Mouse (Mus musculus) 3T3-L1 (cell line): ENCODE measurements at regions not wholly inside any gene's neighbourhood (a gene's known extent, or its start where the extent isn't known, plus 50 kb on each side); places are given as distances from the start of the nearest gene placed in this dataset.

Experiments
- DNase-seq: peaks from one replicate; pipeline ENCODE4 v3.0.0-alpha.2; 2015; ENCODE audit warnings: low read depth, low spot score

DNA sequence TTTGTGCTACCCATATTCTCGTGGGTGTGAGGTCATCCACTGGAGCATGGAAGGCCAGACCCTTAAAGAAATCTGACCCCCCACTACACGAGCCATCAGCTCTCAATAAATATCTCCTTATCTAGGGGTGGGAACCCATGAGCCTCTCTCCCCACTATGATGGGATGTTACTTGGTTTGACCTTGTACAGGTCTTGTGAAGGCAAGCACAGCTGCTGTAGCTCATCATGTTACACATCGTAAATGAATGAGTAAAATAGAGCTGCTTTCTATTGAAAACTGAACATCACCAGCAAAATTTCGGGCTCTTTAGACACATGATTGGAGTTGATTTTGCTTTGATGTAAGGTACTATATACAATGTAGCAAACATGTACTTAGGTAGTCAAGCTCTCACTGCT is 414.8 kb upstream of the Frg1 start:
- no peak for DNase-seq

DNA sequence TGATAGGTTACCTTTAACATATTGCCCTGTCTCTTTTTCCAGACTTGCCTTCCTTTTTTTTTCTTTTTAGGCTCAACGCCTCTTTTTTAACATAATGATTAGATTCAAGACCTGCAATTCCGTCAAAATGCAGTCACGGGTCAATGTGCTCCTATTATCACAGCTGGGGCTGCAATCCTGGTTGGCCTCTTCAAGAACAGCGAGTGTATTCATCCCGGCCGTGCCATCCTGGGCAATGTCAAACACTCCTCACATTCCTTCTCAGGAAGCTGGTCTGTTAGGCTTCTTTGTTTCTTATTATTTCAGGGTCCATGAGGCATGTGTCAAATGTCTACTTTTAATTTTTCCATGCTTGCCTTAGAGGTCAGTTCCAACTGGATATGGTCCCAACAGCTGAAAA is 413.5 kb upstream of the Frg1 start:
- no peak for DNase-seq

DNA sequence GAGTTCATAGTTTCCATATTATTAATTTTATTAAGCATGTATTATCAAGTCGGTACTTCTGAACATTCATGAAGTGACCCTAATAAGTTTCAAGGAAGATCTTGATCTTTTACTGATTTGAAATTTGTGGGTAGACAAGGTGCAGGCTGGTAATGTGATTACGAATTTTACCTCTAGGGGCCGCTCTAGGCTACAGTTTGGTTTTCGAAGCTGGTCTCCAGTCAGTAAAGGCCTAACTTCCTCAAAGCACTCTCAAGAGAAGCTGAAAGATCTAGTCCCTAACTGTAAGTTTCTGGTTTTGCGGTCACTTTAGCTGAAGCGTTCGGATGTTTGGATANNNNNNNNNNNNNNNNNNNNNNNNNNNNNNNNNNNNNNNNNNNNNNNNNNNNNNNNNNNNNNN is 408.1 kb upstream of the Frg1 start:
- DNase-seq, result peak; percentile 57

DNA sequence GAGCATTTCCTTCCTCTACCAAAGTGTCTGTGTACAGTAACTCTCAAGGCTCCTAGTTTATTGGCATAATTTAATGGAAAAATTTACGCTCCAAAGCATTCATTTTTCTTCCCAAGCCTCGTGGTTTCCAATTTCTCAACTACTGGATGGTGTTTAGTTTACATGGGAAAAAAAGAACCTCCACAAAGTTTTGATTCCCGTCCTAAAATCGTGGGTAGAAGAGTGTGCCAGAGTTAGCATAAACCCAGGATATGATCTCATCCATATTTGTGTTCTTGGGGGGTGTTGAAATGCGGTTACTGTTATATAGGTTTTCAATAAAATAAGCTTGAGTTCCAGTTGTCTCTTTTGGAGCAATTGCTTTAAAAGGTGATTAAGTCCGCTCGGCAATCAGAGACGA is 406.2 kb upstream of the Frg1 start:
- no peak for DNase-seq

DNA sequence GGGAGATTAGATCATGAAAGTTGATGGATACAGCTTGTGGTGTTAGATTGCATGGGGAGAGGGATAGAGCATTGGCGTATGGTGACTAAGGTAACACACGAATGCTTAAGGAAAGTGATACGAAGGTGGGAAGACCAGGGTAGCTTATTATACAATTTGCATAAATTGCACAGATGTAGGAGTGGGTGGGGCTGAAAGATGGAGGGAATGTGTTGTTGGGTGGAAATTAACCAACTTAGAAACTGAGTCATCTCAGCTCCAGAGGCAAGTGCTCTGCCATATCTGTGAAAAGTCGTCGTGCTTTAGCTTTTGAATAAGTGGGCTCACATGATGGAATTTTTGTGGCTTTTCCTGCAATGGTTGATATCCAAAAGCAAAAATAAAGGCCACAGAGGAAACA is 404.8 kb upstream of the Frg1 start:
- DNase-seq, result no peak

DNA sequence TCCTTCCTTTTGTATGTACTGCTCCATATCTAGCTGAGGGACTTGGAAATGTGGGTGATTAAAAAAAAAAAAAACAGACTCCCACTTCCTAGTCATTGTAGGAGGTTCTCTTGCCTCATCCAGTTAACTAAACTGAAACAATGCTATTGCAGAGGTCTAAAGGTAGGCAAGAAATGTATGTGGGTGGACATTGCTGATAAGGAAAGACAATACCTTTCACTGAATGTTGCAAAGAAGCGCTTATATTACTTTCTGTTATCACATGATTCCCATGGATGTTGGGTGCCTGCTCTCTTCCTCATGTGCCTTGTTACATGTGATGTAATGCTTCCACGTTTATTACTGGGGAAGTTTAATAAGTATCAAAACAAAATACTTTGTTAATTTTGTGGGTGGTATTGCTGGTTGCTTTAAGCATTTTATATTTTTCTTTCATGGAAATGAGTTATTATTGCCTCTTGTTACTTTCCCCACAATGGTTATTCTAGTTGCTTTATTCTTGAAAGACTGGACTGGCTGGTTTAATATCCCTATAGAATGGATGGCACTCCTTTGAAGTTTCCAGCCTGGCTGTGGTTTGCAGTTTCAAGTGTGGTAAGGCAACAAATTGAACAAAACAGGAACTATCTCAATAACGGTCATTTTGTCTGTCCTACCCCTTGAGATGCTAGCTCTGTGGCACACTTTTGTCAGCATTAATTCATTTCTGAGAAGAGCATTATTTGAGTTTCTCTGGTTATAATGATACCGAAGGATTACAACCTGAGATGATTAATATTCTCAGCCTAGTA is 403.9 kb upstream of the Frg1 start:
- DNase-seq, result no peak

DNA sequence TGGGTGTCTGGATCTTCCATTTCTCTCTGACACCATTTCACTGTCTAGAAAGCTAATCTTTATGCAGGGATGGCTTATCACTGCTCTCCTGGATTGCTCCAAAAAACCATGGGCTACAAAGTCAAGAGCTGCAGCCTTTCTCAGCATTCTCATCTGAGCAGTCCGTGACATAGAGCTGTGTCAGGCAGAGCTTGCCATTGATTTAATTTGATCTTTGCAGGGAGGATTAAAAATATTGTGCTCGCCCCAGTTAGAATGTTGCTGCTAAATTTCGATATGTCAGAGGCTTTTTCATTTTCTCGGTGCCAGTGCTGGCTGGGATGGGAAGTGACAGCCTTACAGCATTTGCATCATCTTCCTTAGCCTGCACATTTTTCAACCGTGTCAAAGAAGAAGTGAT is 401.7 kb upstream of the Frg1 start:
- no peak for DNase-seq

DNA sequence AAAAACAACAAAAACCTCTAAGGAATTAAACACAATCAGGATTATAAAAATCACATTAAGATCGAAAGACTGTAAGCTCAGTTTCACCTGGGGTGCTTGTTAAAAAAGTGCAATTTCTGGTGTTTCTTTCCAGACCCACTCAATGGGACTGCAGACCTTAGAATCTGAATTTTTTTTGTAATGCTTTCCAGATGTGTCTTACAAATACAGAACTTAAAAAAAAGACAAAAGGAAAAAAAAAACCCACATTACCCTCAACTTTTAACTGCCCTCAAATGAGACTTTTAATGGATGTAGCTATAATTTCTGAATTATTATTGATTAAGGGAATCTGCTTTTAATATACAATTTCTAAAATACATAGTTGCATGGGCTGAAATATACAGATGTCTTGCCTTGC is 401.2 kb upstream of the Frg1 start:
- DNase-seq, result no peak

DNA sequence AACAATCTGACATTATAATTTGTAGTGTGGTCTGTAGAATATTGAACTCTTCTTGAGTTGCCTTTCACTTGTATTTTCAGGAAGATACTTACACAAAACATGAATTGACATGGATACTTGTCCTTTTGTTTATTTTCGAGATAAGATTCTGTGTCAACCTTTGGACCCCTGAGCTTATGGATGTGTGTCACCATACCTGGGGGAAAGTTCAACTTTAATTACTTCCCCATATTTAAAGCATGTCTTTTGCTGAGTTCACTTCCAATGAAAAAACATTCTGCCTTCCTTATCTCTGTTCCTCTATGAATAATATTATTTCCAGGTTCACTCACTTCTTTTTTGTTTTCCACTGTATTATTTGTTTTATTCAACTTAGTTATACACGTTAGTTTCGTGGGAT is 398.4 kb upstream of the Frg1 start:
- no peak for DNase-seq

DNA sequence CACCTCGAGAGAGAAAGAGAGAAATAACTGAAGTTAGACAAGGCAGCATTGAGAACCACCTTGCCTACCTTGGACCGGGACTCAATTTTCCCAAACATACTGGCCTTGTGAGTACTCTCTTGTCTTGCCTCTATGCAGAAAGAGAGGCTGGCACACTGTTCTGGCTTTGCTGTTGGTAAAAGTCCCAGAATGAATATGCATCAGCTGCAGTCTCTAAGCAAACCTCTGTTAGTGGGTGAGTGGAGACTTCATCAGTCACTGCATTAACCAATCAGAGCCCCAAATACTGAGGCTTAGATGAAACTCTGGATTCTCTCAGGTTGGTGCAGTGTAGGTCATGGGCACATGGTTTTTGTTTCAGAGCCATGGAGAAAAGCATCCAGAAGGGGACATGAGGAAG is 378.8 kb upstream of the Frg1 start:
- no peak for DNase-seq

DNA sequence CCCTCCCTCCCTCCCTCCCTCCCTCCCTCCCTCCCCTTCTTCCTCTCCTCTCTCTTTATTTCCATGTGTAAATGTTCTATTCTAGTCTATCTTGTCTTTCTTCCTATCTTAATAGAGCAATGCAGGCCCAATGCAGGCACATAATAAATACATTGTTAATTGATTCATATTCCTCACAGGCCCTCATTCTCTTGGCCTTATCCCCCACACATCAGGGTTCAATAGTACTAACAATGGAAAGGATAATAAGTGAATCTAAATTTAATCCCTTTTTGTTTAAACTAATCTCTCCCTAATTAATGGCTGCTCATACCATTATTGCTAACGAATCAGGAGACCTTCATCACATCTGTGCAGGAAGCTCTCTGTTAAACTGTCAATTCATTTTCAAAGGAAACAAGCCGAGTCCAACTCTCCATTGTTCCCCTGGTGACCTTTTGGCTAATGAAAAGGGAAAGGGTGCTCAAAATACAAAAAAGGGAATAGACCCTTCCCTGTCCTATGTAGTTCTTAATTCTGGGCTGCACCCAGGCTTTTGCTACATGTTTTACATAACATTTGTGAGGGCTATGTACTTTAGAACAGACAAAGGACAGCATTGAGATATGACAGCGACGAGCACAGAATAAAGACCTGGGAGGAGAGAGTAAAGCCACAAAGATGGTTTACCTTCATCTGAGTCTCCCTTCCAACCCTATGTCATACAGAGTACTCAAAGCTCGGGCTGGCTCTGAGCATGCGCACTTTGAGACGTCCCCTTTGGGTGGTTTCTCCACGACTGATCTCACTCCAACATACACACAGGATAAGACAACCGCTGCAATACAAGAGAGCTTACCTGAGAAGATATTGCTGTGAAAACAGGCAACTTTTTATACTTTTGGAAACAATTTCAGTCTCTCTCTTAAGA is 370.3 kb upstream of the Frg1 start:
- DNase-seq, result no peak

DNA sequence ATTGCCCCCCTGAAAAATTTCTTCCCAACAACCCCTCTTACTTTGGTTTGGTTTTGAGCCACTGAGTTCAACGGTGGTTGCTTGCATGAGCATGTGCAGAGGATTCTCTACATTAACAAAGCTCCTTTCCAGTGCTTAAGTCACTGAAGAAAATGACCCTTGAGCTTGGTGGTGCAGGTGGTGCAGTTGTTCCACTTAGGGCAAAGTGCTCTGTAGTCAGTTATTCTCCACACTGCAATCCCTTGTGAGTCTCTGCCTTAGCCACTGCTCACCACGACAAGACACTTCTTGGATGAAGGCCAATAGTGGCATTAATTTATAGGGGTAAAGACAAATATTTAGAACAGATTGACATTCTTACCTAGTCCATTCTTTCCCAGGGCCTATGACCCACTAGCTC is 369.1 kb upstream of the Frg1 start:
- no peak for DNase-seq

DNA sequence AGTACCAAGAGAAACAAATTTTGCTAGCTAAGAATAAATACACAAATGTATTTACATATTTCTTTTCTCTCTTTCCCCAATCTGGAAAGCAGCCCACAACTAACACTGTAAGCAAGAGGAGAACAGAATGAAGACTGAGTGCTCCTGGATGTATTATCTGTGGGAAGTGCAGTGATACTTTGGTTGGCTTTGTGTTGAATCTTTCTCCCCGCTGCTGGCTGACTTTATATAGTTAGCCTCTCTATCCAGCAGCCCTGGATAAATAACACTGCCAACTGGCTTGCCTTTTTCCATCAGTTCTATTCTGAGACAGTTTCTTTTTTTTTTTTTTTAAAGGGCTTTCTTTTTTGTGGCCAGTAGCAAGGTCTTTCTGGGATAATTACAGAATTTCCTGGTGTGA is 366.0 kb upstream of the Frg1 start:
- no peak for DNase-seq

DNA sequence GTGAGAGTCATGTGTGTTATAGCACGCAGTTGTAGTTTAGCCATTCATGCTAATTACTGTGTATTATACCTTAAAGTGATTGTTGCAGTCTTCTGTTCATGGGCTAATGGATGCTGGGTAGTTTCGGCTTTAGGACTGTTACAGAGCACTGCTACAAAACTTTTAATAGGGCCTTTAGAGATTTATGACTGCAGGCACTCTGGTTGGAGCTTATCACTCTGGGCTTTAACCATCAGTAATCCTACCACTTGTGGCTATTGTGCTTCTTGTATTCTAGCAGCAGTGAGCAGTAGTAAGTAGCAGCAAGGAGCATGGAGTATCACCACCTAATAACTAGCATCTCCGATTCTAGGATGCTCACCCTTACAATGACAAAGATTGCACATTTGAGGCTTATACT is 362.6 kb upstream of the Frg1 start:
- no peak for DNase-seq

DNA sequence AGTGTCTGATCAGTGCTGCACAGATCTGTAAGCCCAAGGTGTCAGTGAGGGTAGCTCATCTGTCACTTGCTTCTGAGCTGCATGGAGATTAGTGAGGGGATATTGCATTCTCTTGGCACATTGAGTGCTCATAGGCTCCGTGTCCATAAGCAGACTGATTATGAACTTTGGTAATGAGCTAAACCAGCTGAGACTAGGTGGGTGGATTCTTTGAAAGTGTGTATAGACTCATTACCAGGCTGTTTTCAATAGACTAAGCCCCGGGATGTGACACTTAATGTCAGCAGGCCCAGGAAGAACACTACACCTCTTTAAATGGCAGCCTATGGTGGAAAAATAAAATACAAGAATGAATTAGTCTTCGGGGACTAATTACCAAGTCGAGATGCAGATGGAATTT is 354.9 kb upstream of the Frg1 start:
- DNase-seq, result no peak

DNA sequence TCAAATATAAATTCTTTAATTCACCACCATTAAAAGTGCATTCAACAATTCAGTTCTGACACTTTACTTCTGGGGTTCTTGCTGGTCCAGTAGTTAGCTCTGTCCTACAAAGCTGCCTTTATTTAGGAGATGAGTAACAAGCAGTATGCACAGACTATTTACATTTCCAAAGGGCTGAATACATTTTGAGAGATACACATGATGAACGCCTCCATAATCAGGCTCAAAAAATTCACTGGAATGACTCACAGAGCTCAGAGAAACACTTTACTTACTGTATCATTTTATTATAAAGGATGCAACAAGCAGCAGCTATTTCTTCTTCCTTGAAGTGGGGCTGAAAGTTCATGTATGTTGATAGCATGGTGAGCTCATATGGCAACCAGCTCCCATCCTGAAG is 336.6 kb upstream of the Frg1 start:
- no peak for DNase-seq

DNA sequence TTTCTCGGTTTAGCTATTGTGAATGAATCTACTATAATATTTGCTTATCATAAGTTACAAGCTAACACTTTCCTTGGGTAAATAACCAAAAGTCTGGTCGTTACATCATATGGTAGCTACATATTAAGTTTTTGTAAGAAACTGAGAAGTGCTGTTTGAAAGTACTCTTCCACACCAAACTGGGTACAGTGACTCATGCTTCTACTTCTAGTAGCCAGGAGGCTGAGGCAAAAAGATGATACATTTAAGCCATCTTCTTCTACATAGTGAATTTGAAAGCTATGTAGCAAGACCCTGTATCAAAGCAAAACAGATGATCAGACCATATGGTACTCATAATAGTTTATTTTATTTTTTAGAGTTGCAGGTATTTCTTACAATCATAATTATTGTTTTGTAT is 335.8 kb upstream of the Frg1 start:
- DNase-seq, result no peak

DNA sequence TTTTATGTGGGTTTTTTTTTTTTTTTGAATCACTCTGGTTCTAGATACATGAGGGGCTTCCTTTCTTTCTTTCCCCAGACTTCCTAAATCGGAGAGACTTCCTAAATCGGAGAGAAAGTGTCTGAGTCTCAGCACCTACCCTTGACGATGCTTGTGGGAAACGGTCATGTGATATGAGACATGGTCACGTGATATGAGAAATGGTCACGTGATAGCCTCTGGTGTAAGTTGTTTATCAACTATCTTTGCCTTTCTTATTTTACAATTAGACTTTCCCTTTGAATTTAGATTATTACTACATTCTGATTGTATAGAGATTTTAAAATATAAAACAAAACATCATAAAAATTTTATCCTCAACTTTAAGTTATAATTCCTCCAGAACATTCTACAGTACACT is 330.1 kb upstream of the Frg1 start:
- no peak for DNase-seq

DNA sequence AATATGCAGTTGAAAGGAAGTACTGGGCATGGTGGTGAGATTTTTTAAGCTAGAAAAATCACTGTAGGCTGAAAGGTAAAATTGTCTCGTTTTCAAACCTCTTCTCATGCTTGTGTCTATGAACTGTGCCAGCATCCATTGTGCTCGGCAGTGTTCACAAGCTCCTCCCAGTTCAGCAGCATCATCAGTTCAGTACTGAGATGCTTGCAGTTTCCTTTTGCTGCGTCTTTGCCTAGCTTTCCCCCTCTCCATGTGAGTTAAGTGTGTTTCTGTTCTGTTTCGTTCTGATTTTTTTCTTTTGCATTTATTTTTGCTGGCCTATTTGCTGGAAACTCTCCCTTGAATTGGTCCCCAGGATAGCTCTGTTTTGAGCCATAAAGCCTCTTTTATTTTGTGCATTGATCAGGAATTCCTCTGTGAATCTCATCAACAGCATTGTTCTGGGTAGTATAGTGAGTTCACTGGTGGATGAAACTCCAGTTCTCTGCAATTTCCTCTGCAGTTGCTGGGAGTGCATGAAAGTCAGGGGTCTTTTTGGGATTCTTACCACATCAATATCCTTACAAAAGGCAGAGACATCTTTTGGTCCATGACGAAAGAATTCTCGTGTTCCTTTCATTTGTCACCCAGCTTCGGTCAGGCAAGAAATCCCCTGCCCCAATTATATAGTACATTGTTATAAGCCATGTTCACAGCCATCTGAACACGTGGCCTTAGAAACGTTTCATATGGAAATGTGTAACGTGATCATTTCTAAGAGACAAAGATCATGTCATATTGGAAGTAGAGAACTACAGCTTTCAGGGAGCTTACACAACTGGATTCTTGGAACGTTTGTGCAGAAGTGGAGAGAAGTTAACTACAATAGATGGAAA is 326.2 kb upstream of the Frg1 start:
- no peak for DNase-seq

DNA sequence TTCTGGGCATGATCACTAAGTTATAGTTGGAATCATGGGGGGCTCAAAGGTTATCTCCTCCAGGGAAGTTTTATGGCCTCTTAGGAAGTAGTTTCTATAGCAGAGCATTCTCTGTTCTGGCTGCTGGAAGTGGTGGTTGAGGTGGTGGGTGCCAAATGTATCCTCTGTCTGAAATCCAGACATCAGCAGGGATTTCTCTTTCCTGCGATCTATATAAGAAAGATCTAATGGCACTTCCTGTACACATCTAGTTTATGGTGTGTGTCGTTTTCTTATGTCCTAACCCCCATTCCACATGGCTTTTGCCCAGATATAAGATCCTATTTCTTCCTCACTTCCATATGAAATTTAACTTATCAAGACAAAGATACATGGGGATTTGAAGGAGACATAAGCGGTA is 300.1 kb upstream of the Frg1 start:
- DNase-seq, result no peak

DNA sequence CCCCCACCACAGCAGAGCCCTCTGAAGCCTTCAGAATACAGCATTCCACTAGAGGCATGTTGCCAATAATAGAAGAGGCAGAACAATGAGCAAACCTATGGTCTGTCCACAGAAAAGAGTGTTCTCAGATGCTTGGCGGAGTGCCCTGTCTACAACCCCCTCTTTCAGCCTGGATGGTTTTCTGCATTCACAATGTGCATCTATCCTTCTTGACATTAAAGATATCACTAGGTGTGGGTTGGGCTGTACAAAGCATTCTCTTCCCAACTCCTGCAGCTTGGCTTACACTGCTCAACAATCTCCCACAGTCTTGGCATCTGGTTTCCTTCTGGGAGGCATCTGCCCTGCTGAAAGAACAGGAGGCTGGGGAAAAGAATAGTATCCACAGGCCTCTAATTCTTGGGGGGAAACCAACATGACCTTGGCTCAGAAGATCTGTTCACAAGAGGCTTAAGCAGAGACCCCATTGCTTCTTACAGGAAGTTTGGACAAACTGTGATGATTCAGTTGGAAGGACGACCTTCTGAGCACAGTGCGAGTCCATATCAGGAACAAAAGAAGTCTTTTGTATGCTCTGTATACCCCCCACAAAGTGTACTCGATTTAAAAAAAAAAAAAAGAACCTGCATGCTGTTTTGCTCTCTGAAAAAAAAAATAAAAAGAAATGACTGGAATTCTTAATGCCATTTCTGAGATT is 296.9 kb upstream of the Frg1 start:
- DNase-seq, result no peak
